In genomic region chr11:69695046-69695360, GRCm38 (mm10) we compare ENCODE assay signal across 8 mouse cellular contexts. TPM values are rescaled to one million over a fixed set of nuclear protein-coding genes. Genes with fewer than 3 reads are reported as not detected.
DNase-seq lines count a peak whose midpoint lies in the region; ATAC-seq and TF ChIP-seq lines count a peak whose summit lies in the region.

No protein-coding gene starts in this region.

- ATAC-seq in heart, embryonic 14.5 days (ENCODE audit: insufficient number of reproducible peaks, insufficient read depth, low FRiP score, low read depth) = 0 out of 2 replicates have a peak, but pooled peaks have one; percentile 2
- 0 out of 2 replicates have a peak, but pooled peaks have one; percentile 47 for ATAC-seq in forebrain, embryonic 16.5 days
- ATAC-seq in liver, postnatal 0 days = no peak
- ATAC-seq in granulocyte monocyte progenitor cell, adult 5-6 weeks (replicated peaks; ENCODE audit: poor library complexity, severe bottlenecking) = no peak

- DNase-seq in heart, postnatal 4 days = no peak
- DNase-seq in liver, postnatal 0 days = no peak
- no peak for DNase-seq in right cerebral cortex, postnatal 25 days
- DNase-seq in natural killer cell, adult 2 months (ENCODE audit: low spot score in 2 of 2) = no peak

- TF ChIP-seq EP300 in ES-Bruce4 (IDR thresholded peaks at IDR 0.05; ENCODE audit: insufficient read depth, low read depth, low read length) = no peak
- no peak for TF ChIP-seq EP300 in liver, postnatal 0 days (IDR thresholded peaks at IDR 0.05; ENCODE audit: low read depth)

- H3K4me1 ChIP-seq in heart, embryonic 14.5 days (ENCODE audit: control insufficient read depth in 2 of 2, insufficient read depth in 2 of 2, low read length in 2 of 2) = peaks cover 14 to 23% of the 10 kb centered on the region in 2 experiments
- H3K4me1 ChIP-seq in ES-Bruce4 (ENCODE audit: control insufficient read depth, insufficient read depth, low read length) = peaks cover 5% of the 10 kb centered on the region
- H3K4me1 ChIP-seq in forebrain, embryonic 16.5 days (replicated peaks; ENCODE audit: control insufficient read depth, insufficient read depth, low read length) = peaks cover 11% of the 10 kb centered on the region
- peaks cover 19% of the 10 kb centered on the region for H3K4me1 ChIP-seq in liver, postnatal 0 days (ENCODE audit: insufficient read depth)

- H3K36me3 ChIP-seq in heart, embryonic 14.5 days (ENCODE audit: control insufficient read depth, insufficient read depth, low read length) = no peaks in the 10 kb centered on the region
- H3K36me3 ChIP-seq in ES-Bruce4 (ENCODE audit: control insufficient read depth, insufficient read depth, low read length, poor library complexity, severe bottlenecking) = no peaks in the 10 kb centered on the region
- H3K36me3 ChIP-seq in forebrain, embryonic 16.5 days (ENCODE audit: control insufficient read depth, insufficient read depth) = no peaks in the 10 kb centered on the region
- no peaks in the 10 kb centered on the region for H3K36me3 ChIP-seq in liver, postnatal 0 days (replicated peaks; ENCODE audit: insufficient read depth, low read length)

- 26% methylated on average over 6 of the region's 6 CpGs for WGBS in heart, embryonic 14.5 days
- 24% methylated on average over 6 of the region's 6 CpGs for WGBS in forebrain, embryonic 16.5 days
- WGBS in liver, postnatal 0 days (ENCODE audit: insufficient replicate concordance) = 42% methylated on average over 6 of the region's 6 CpGs

- peak overlapping the region; percentile 57 to 60 for H3K4me3 ChIP-seq in heart, embryonic 14.5 days (ENCODE audit: control insufficient read depth in 1 of 2, insufficient read depth in 1 of 2, low read depth in 1 of 2, low read length in 2 of 2)
- peak overlapping the region; percentile 56 for H3K4me3 ChIP-seq in ES-Bruce4 (ENCODE audit: low read depth, low read length)
- H3K4me3 ChIP-seq in forebrain, embryonic 16.5 days (replicated peaks; ENCODE audit: low read length) = peak overlapping the region; percentile 44
- peak overlapping the region; percentile 50 for H3K4me3 ChIP-seq in liver, postnatal 0 days (ENCODE audit: low read depth, low read length)

- H3K9ac ChIP-seq in heart, embryonic 14.5 days (ENCODE audit: low read length) = peak overlapping the region; percentile 85
- H3K9ac ChIP-seq in ES-Bruce4 (ENCODE audit: low read depth, poor library complexity, severe bottlenecking) = peak overlapping the region; percentile 63
- H3K9ac ChIP-seq in forebrain, embryonic 16.5 days (replicated peaks; ENCODE audit: low read depth, low read length) = peak overlapping the region; percentile 68
- peak overlapping the region; percentile 66; the same call in 1 of the 2 replicates for H3K9ac ChIP-seq in liver, postnatal 0 days (replicated peaks)

- H3K27ac ChIP-seq in heart, embryonic 14.5 days (replicated peaks in 1 of 2; ENCODE audit: control insufficient read depth in 1 of 2, insufficient read depth in 1 of 2, low read depth in 2 of 2, low read length in 2 of 2) = peak overlapping the region in 1 of 2 experiments; percentile 64; a peak in 1 of 4 replicates
- 0 out of 2 replicates have a peak overlapping the region, but pooled peaks have one; percentile 10 for H3K27ac ChIP-seq in ES-Bruce4 (ENCODE audit: insufficient read depth, low read length)
- H3K27ac ChIP-seq in forebrain, embryonic 16.5 days (ENCODE audit: low read length) = no peak overlapping the region
- H3K27ac ChIP-seq in liver, postnatal 0 days (ENCODE audit: low read depth) = peak overlapping the region; percentile 73

- H3K9me3 ChIP-seq in heart, embryonic 14.5 days (ENCODE audit: control insufficient read depth, low read length) = no peaks in the 10 kb centered on the region
- H3K9me3 ChIP-seq in ES-Bruce4 (replicated peaks; ENCODE audit: control insufficient read depth, insufficient read depth, low read length, poor library complexity, severe bottlenecking) = no peaks in the 10 kb centered on the region
- H3K9me3 ChIP-seq in forebrain, embryonic 16.5 days (ENCODE audit: control insufficient read depth, low read length) = no peaks in the 10 kb centered on the region
- no peaks in the 10 kb centered on the region for H3K9me3 ChIP-seq in liver, postnatal 0 days (ENCODE audit: low read length)

- no peak for TF ChIP-seq POLR2A in ES-Bruce4 (IDR thresholded peaks at IDR 0.05; ENCODE audit: insufficient read depth, low read length)

- H3K4me2 ChIP-seq in heart, embryonic 14.5 days (ENCODE audit: low read length) = peak overlapping the region; percentile 93
- peak overlapping the region; percentile 90 for H3K4me2 ChIP-seq in forebrain, embryonic 16.5 days (ENCODE audit: low read length)
- H3K4me2 ChIP-seq in liver, postnatal 0 days (ENCODE audit: low read depth, low read length) = peak overlapping the region; percentile 70

- TF ChIP-seq CTCF in ES-Bruce4 (IDR thresholded peaks at IDR 0.05; ENCODE audit: low read depth, low read length) = no peak
- TF ChIP-seq CTCF in liver, postnatal 0 days (IDR thresholded peaks at IDR 0.05; ENCODE audit: low read depth) = no peak

- no peaks in the 10 kb centered on the region for H3K27me3 ChIP-seq in heart, embryonic 14.5 days (ENCODE audit: control insufficient read depth, insufficient read depth, low read length)
- H3K27me3 ChIP-seq in ES-Bruce4 (ENCODE audit: control insufficient read depth, insufficient read depth, low read length, poor library complexity, severe bottlenecking) = no peaks in the 10 kb centered on the region
- H3K27me3 ChIP-seq in forebrain, embryonic 16.5 days (replicated peaks; ENCODE audit: control insufficient read depth, insufficient read depth, low read length) = no peaks in the 10 kb centered on the region
- no peaks in the 10 kb centered on the region for H3K27me3 ChIP-seq in liver, postnatal 0 days (ENCODE audit: insufficient read depth, low read length)

RNA-seq across cellular contexts. Expression of gene Tnfsf12, which starts 0.6 kb away (rescaled TPM):
- polyA plus RNA-seq in heart, embryonic 14.5 days (2014; fragmentation: Nextera tagmentation; extraction: Ambion mirVana) = 7.7 and 10.3 TPM in 2 replicates
- 10 to 100 TPM; 13.7 to 16.4 TPM for total RNA-seq in heart, postnatal 4 days (2021)
- 3.4 and 4.1 TPM in 2 replicates for polyA plus RNA-seq in ES-Bruce4 (2011; ENCODE audit: insufficient read depth, insufficient read length, low read depth, missing spikeins)
- polyA plus RNA-seq in forebrain, embryonic 16.5 days (2015; fragmentation: Nextera tagmentation; extraction: Ambion mirVana) = 1.1 and 1.2 TPM in 2 replicates
- polyA plus RNA-seq in liver, postnatal 0 days (2015; fragmentation: Nextera tagmentation; extraction: Ambion mirVana) = 2.8 and 3.6 TPM in 2 replicates
- total RNA-seq in granulocyte monocyte progenitor cell, adult 5-6 weeks (2014; fragmentation: Nextera tagmentation) = 2.1 and 6.1 TPM in 2 replicates
- total RNA-seq in granulocyte monocyte progenitor cell, adult 5-6 weeks (2017) = 0.46 and 1.6 TPM in 2 replicates

RNA-seq across cellular contexts. Expression of gene Tnfsfm13, which starts 0.9 kb away (rescaled TPM):
- polyA plus RNA-seq in heart, embryonic 14.5 days (2014; fragmentation: Nextera tagmentation; extraction: Ambion mirVana) = 2.5 and 6.8 TPM in 2 replicates
- total RNA-seq in heart, postnatal 4 days (2021) = 1 to 10 TPM; 1.9 to 3.0 TPM
- 1.9 and 3.6 TPM in 2 replicates for polyA plus RNA-seq in ES-Bruce4 (2011; ENCODE audit: insufficient read depth, insufficient read length, low read depth, missing spikeins)
- 0.81 and 1.2 TPM in 2 replicates for polyA plus RNA-seq in forebrain, embryonic 16.5 days (2015; fragmentation: Nextera tagmentation; extraction: Ambion mirVana)
- 1.1 and 1.4 TPM in 2 replicates for polyA plus RNA-seq in liver, postnatal 0 days (2015; fragmentation: Nextera tagmentation; extraction: Ambion mirVana)
- 4.9 and 6.6 TPM in 2 replicates for total RNA-seq in granulocyte monocyte progenitor cell, adult 5-6 weeks (2014; fragmentation: Nextera tagmentation)
- 3.6 and 6.1 TPM in 2 replicates for total RNA-seq in granulocyte monocyte progenitor cell, adult 5-6 weeks (2017)

RNA-seq across cellular contexts. Expression of gene Tnfsf13, which starts 9.4 kb away (rescaled TPM):
- 0.24 and 0.63 TPM in 2 replicates for polyA plus RNA-seq in heart, embryonic 14.5 days (2014; fragmentation: Nextera tagmentation; extraction: Ambion mirVana)
- total RNA-seq in heart, postnatal 4 days (2021) = 1 to 10 TPM; 2.3 to 2.6 TPM
- 1.3 and 2.9 TPM in 2 replicates for polyA plus RNA-seq in ES-Bruce4 (2011; ENCODE audit: insufficient read depth, insufficient read length, low read depth, missing spikeins)
- 0.34 and 0.46 TPM in 2 replicates for polyA plus RNA-seq in forebrain, embryonic 16.5 days (2015; fragmentation: Nextera tagmentation; extraction: Ambion mirVana)
- polyA plus RNA-seq in liver, postnatal 0 days (2015; fragmentation: Nextera tagmentation; extraction: Ambion mirVana) = 0.46 and 0.83 TPM in 2 replicates
- total RNA-seq in granulocyte monocyte progenitor cell, adult 5-6 weeks (2014; fragmentation: Nextera tagmentation) = 5.4 and 27.7 TPM in 2 replicates
- total RNA-seq in granulocyte monocyte progenitor cell, adult 5-6 weeks (2017) = 38.0 and 41.8 TPM in 2 replicates

RNA-seq across cellular contexts. Expression of gene Senp3, which starts 13.1 kb away (rescaled TPM):
- polyA plus RNA-seq in heart, embryonic 14.5 days (2014; fragmentation: Nextera tagmentation; extraction: Ambion mirVana) = 43.2 and 59.4 TPM in 2 replicates
- total RNA-seq in heart, postnatal 4 days (2021) = 10 to 100 TPM; 58.0 to 61.3 TPM
- polyA plus RNA-seq in ES-Bruce4 (2011; ENCODE audit: insufficient read depth, insufficient read length, low read depth, missing spikeins) = 198 and 221 TPM in 2 replicates
- polyA plus RNA-seq in forebrain, embryonic 16.5 days (2015; fragmentation: Nextera tagmentation; extraction: Ambion mirVana) = 97.0 and 115 TPM in 2 replicates
- polyA plus RNA-seq in liver, postnatal 0 days (2015; fragmentation: Nextera tagmentation; extraction: Ambion mirVana) = 14.5 and 15.2 TPM in 2 replicates
- 99.4 and 106 TPM in 2 replicates for total RNA-seq in granulocyte monocyte progenitor cell, adult 5-6 weeks (2014; fragmentation: Nextera tagmentation)
- total RNA-seq in granulocyte monocyte progenitor cell, adult 5-6 weeks (2017) = 95.6 and 98.9 TPM in 2 replicates

RNA-seq across cellular contexts. Expression of gene Eif4a1, which starts 22.8 kb away (rescaled TPM):
- 313 and 403 TPM in 2 replicates for polyA plus RNA-seq in heart, embryonic 14.5 days (2014; fragmentation: Nextera tagmentation; extraction: Ambion mirVana)
- total RNA-seq in heart, postnatal 4 days (2021) = 100 to 1,000 TPM; 535 to 537 TPM
- polyA plus RNA-seq in ES-Bruce4 (2011; ENCODE audit: insufficient read depth, insufficient read length, low read depth, missing spikeins) = 1,464 and 1,502 TPM in 2 replicates
- 563 and 599 TPM in 2 replicates for polyA plus RNA-seq in forebrain, embryonic 16.5 days (2015; fragmentation: Nextera tagmentation; extraction: Ambion mirVana)
- 199 and 203 TPM in 2 replicates for polyA plus RNA-seq in liver, postnatal 0 days (2015; fragmentation: Nextera tagmentation; extraction: Ambion mirVana)
- total RNA-seq in granulocyte monocyte progenitor cell, adult 5-6 weeks (2014; fragmentation: Nextera tagmentation) = 969 and 995 TPM in 2 replicates
- total RNA-seq in granulocyte monocyte progenitor cell, adult 5-6 weeks (2017) = 1,214 and 1,335 TPM in 2 replicates

Comparison
In these comparisons a context has a peak if more than half of its experiments do, and no peak if none do; other contexts are left out.
1. ATAC-seq: peak in heart, embryonic 14.5 days (single experiment) and forebrain, embryonic 16.5 days (single experiment); none in liver, postnatal 0 days (single experiment) and granulocyte monocyte progenitor cell, adult 5-6 weeks (single experiment).
2. Peak in every context shown above with its lines, with median percentiles within 50 percentile points of each other: H3K4me2 ChIP-seq, H3K4me3 ChIP-seq and H3K9ac ChIP-seq.